Mouse (Mus musculus) frontal cortex, adult (tissue): ENCODE data around the gene Gm49395.
A peak's percentile ranks its signal among the peaks of the same experiment; 100 is the strongest.

Experiments
- ATAC-seq: cut with Nextera tagmentation; 2 replicates; pipeline ENCODE4 v1.9.2; 2017; ENCODE audit warnings: mild to moderate bottlenecking, moderate library complexity, mixed read lengths; ENCODE audit not compliant: low TSS enrichment

Gene Gm49395

DNA sequence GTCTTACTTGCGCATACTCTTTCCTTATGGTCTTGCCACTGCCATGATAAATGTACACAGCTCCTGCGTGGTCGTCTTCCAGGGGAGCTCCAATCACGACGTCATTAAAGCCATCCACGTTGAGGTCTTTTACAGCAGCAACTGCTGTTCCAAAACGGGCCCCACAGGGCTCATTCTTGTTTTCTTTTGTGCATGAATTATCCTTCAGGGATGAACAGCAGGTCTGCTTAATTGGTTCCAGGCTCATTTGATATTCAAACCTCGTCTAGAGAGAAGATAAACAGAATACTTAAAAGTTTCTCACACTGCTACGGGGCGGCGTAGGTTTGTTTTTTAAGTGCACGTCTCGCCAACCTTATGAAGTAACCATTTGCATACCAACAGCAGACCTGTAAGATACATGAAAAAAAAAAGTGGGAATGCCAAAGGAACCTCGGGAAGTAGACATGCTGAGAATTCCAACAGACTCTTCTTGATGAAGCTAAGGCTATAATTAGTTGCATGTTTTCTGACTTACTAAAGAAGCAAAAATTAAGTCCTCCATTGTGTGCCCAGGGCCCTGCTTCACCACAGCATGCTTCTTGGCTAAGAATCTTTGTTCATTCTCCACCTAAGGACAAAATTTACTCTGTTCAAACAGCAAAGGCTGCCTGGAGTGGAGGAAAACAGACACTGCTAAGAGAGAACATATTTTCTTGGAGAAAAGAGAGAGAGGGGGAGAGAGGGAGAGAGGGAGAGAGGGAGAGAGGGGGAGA lies 109.3 kb downstream of the Gm49395 start:
- peak; percentile 47; the same call in 1 of the 2 replicates for ATAC-seq

GRCm38 (mm10) chr13:114987668-114988067 lies 114.1 kb downstream of the Gm49395 start:
- no peak for ATAC-seq

- ATAC-seq, result no peak; the same call in 1 of the 2 replicates
Observed at GRCm38 (mm10) chr13:114987161-114987560, 114.6 kb downstream of the Gm49395 start.
